Mouse (Mus musculus): ENCODE data around the gene Syce2. TPM values are rescaled to one million over a fixed set of nuclear protein-coding genes. Genes with fewer than 3 reads are reported as not detected.
A peak's percentile ranks its signal among the peaks of the same experiment; 100 is the strongest.
"Not testable (repeated sequence)": the region's sequence is repeated elsewhere in the genome, so short reads cannot be mapped to it uniquely, and the experiment has no call there.

Gene Syce2
- total RNA-seq (2014; fragmentation: Nextera tagmentation) (172 and 176 TPM in 2 replicates), total RNA-seq (2017) (126 and 155 TPM in 2 replicates)

GRCm38 (mm10) chr8:84871376-84872308 lies at the start of gene Syce2:
Gene Syce2 (plus strand): TSS chr8:84872111.
- peak; percentile 81 for ATAC-seq (replicated peaks; ENCODE audit: poor library complexity, severe bottlenecking)

GRCm38 (mm10) chr8:84822723-84823122 lies 49.2 kb upstream of the Syce2 start, which contains the start of gene Dand5:
Gene Dand5 (minus strand): TSS chr8:84822823.
- no peak for ATAC-seq (replicated peaks; ENCODE audit: poor library complexity, severe bottlenecking)

GRCm38 (mm10) chr8:84823653-84824052 lies 48.3 kb upstream of the Syce2 start:
- ATAC-seq (replicated peaks; ENCODE audit: poor library complexity, severe bottlenecking): peak; percentile 95

GRCm38 (mm10) chr8:84825636-84826035 lies 46.3 kb upstream of the Syce2 start:
- no peak for ATAC-seq (replicated peaks; ENCODE audit: poor library complexity, severe bottlenecking)

GRCm38 (mm10) chr8:84826518-84826917 lies 45.4 kb upstream of the Syce2 start:
- not testable (repeated sequence) for ATAC-seq (replicated peaks; ENCODE audit: poor library complexity, severe bottlenecking)

- ATAC-seq (replicated peaks; ENCODE audit: poor library complexity, severe bottlenecking): peak; percentile 56
Observed at GRCm38 (mm10) chr8:84831490-84831889, 40.4 kb upstream of the Syce2 start, which contains the start of gene Gadd45gip1. Gene Gadd45gip1 (plus strand): TSS chr8:84831522.

- ATAC-seq (replicated peaks; ENCODE audit: poor library complexity, severe bottlenecking): peak; percentile 86
Observed at GRCm38 (mm10) chr8:84832034-84832717, 39.7 kb upstream of the Syce2 start.

- ATAC-seq (replicated peaks; ENCODE audit: poor library complexity, severe bottlenecking): no peak
Observed at GRCm38 (mm10) chr8:84832759-84833742, 38.9 kb upstream of the Syce2 start.

GRCm38 (mm10) chr8:84834002-84834865 lies 37.7 kb upstream of the Syce2 start:
- no peak for ATAC-seq (replicated peaks; ENCODE audit: poor library complexity, severe bottlenecking)

GRCm38 (mm10) chr8:84834866-84835855 lies 36.8 kb upstream of the Syce2 start:
- no peak for ATAC-seq (replicated peaks; ENCODE audit: poor library complexity, severe bottlenecking)

GRCm38 (mm10) chr8:84837149-84837911 lies 34.6 kb upstream of the Syce2 start:
- no peak for ATAC-seq (replicated peaks; ENCODE audit: poor library complexity, severe bottlenecking)

GRCm38 (mm10) chr8:84837912-84838470 lies 33.9 kb upstream of the Syce2 start:
- ATAC-seq (replicated peaks; ENCODE audit: poor library complexity, severe bottlenecking): no peak

- no peak for ATAC-seq (replicated peaks; ENCODE audit: poor library complexity, severe bottlenecking)
Observed at GRCm38 (mm10) chr8:84838513-84838912, 33.4 kb upstream of the Syce2 start.

- no peak for ATAC-seq (replicated peaks; ENCODE audit: poor library complexity, severe bottlenecking)
Observed at GRCm38 (mm10) chr8:84839411-84839810, 32.5 kb upstream of the Syce2 start.

GRCm38 (mm10) chr8:84839875-84840247 lies 32.0 kb upstream of the Syce2 start:
- no peak for ATAC-seq (replicated peaks; ENCODE audit: poor library complexity, severe bottlenecking)

- ATAC-seq (replicated peaks; ENCODE audit: poor library complexity, severe bottlenecking): peak; percentile 80
Observed at GRCm38 (mm10) chr8:84840248-84840999, 31.5 kb upstream of the Syce2 start, which contains the start of gene Rad23a. Gene Rad23a (minus strand): TSS chr8:84840665.
